Mouse (Mus musculus): ENCODE results near the gene Pik3c2b.

DNA sequence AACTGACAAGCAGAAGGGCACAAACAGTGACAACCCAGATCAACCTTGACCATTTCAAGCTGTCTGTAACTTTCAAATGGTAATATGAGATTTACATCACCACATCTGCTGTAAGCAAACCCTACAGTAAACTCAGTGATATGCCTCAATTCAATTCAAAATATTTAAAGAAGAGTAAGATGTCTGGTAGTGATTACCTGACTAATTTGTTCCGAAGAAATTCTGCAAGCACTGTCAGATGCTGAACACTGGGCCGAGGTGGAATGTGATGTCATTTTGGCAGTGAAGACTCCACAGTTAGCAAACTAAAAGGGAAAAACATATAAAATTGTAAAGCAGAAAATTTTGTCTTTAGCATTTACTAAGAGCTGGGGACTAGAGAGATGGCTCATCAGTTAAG lies 26.9 kb upstream of the Pik3c2b start:
- TF ChIP-seq CTCF (IDR thresholded peaks at IDR 0.05; ENCODE audit: insufficient read depth, low read length) (no peak), POLR2A (IDR thresholded peaks at IDR 0.05; ENCODE audit: borderline replicate concordance, extremely low read depth, low read depth, low read length) (no peak)
